Mouse (Mus musculus) forebrain, postnatal 0 days (tissue): ENCODE data around the gene Gm10260. TPM values are rescaled to one million over a fixed set of nuclear protein-coding genes. Genes with fewer than 3 reads are reported as not detected.

Experiments used
- ATAC-seq: fragments of 200-750 bp; cut with Nextera tagmentation; 2 replicates; pipeline ENCODE4 v1.8.0; 2017; ENCODE audit warnings: mild to moderate bottlenecking, moderate library complexity
- DNase-seq: peaks from one replicate; pipeline ENCODE4 v3.0.0-alpha.2; 2015
- H3K27ac ChIP-seq: fragments of 300-500 bp; sonication (generic); 2 replicates; pipeline ENCODE4 v1.5.1; 2014; ENCODE audit warnings: low read depth, mild to moderate bottlenecking, antibody characterized with exemption, low read length, moderate library complexity, mixed read lengths
- H3K27me3 ChIP-seq: fragments of 300-500 bp; sonication (generic); 2 replicates; pipeline ENCODE4 v1.6.1; 2014; ENCODE audit warnings: mild to moderate bottlenecking, low read length, mixed read lengths; ENCODE audit not compliant: insufficient read depth
- H3K36me3 ChIP-seq: fragments of 300-500 bp; sonication (generic); 2 replicates; pipeline ENCODE4 v1.6.1; 2014; ENCODE audit warnings: mild to moderate bottlenecking, moderate library complexity; ENCODE audit not compliant: insufficient read depth
- H3K4me1 ChIP-seq: fragments of 300-500 bp; sonication (generic); 2 replicates; pipeline ENCODE4 v1.6.1; 2014; ENCODE audit warnings: antibody characterized with exemption; ENCODE audit not compliant: insufficient read depth
- H3K4me2 ChIP-seq: fragments of 300-500 bp; sonication (generic); 2 replicates; pipeline ENCODE4 v1.6.1; 2014; ENCODE audit warnings: low read depth, mild to moderate bottlenecking, moderate library complexity
- H3K4me3 ChIP-seq: fragments of 300-500 bp; sonication (generic); 2 replicates; pipeline ENCODE4 v1.5.1; 2014; ENCODE audit warnings: low read depth, low read length, mixed read lengths
- H3K9ac ChIP-seq: fragments of 300-500 bp; sonication (generic); 2 replicates; pipeline ENCODE4 v1.6.1; 2014; ENCODE audit warnings: mild to moderate bottlenecking
- H3K9me3 ChIP-seq: fragments of 300-500 bp; sonication (generic); 2 replicates; pipeline ENCODE4 v1.6.1; 2016; ENCODE audit warnings: low read length
- CTCF ChIP-seq: sonication (generic); IDR thresholded peaks from 2 replicates; pipeline ENCODE4 v1.5.1; 2016; ENCODE audit warnings: antibody characterized with exemption, control low read depth, low read depth
- WGBS: fragments of 180-500 bp; shearing (Covaris S2); extraction: QIAGEN DNeasy Blood & Tissue Kit; methylation state at CpG from one replicate; pipeline ENCODE4 v1.1.7; 2014; 5-methylcytosine and 5-hydroxymethylcytosine counted together
- polyA plus RNA-seq: library from polyadenylated mRNA; unstranded; fragments of >200 nt; fragmentation: Nextera tagmentation; extraction: Ambion mirVana; gene quantifications from 2 replicates; pipeline ENCODE4 v1.2.1, GENCODE M21; 2015
- total RNA-seq: library from RNA; depleted of rRNA; stranded (reverse); fragments of >200 nt; gene quantifications from 2 replicates; pipeline ENCODE4 v1.2.3, GENCODE M21; 2014

The Gm10260 gene
- total and polyA plus RNA-seq, 2 experiments from 2014 or later: 4.6 to 11.4 TPM

- Histone ChIP-seq H3K36me3 (no peaks in the 10 kb centered on the region), H3K4me1 (peaks cover 8% of the 10 kb centered on the region; the same call in 1 of the 2 replicates), H3K27me3 (no peaks in the 10 kb centered on the region), H3K9me3 (0 out of 2 replicates have a peak, but pooled peaks cover 3% of the 10 kb centered on the region), H3K27ac (0 out of 2 replicates have a peak overlapping the region, but pooled peaks have one; percentile 54), H3K4me2 (no peak overlapping the region), H3K4me3 (no peak overlapping the region), H3K9ac (no peak overlapping the region)
- ATAC-seq: no peak
- TF ChIP-seq CTCF: no peak
- DNase-seq: no peak
- 78% methylated on average over 3 of the region's 3 CpGs for WGBS
Measured at GRCm38 (mm10) chr13:97768803-97769202, 8.4 kb upstream of the Gm10260 start.

- Histone ChIP-seq H3K4me1 (peaks cover 8% of the 10 kb centered on the region; the same call in 1 of the 2 replicates), H3K27ac (peak overlapping the region; percentile 54; the same call in 1 of the 2 replicates), H3K9me3 (0 out of 2 replicates have a peak, but pooled peaks cover 3% of the 10 kb centered on the region), H3K4me3 (no peak overlapping the region), H3K9ac (no peak overlapping the region), H3K36me3 (no peaks in the 10 kb centered on the region), H3K27me3 (no peaks in the 10 kb centered on the region), H3K4me2 (no peak overlapping the region)
- WGBS: 42% methylated on average over 7 of the region's 7 CpGs
- DNase-seq (peak; percentile 50), ATAC-seq (peak; percentile 59; the same call in 1 of the 2 replicates)
- TF ChIP-seq CTCF: no peak
Measured at GRCm38 (mm10) chr13:97768046-97768682, 7.7 kb upstream of the Gm10260 start.

- H3K9ac ChIP-seq: no peak overlapping the region
- no peak overlapping the region; the same call in 1 of the 2 replicates for H3K27ac ChIP-seq
- H3K9me3 ChIP-seq: no peaks in the 10 kb centered on the region
- 80% methylated on average over 3 of the region's 3 CpGs for WGBS
- no peaks in the 10 kb centered on the region for H3K36me3 ChIP-seq
- no peak for DNase-seq
- no peak overlapping the region for H3K4me3 ChIP-seq
- H3K27me3 ChIP-seq: no peaks in the 10 kb centered on the region
- peaks cover 8% of the 10 kb centered on the region; the same call in 1 of the 2 replicates for H3K4me1 ChIP-seq
- no peak for TF ChIP-seq CTCF
- no peak overlapping the region for H3K4me2 ChIP-seq
- no peak for ATAC-seq
Measured at GRCm38 (mm10) chr13:97766600-97766999, 6.2 kb upstream of the Gm10260 start.

GRCm38 (mm10) chr13:97765913-97766312, 5.5 kb upstream of the Gm10260 start:
- Histone ChIP-seq H3K36me3 (no peaks in the 10 kb centered on the region), H3K9me3 (no peaks in the 10 kb centered on the region), H3K4me2 (no peak overlapping the region), H3K27me3 (no peaks in the 10 kb centered on the region), H3K9ac (no peak overlapping the region), H3K4me1 (peaks cover 8% of the 10 kb centered on the region; the same call in 1 of the 2 replicates), H3K27ac (no peak overlapping the region), H3K4me3 (no peak overlapping the region)
- ATAC-seq (no peak), DNase-seq (no peak)
- no peak for TF ChIP-seq CTCF
- WGBS: 85% methylated on average over 2 of the region's 2 CpGs

GRCm38 (mm10) chr13:97764067-97764466, 3.6 kb upstream of the Gm10260 start:
- Histone ChIP-seq H3K4me2 (no peak overlapping the region), H3K27ac (no peak overlapping the region), H3K9ac (no peak overlapping the region), H3K4me3 (no peak overlapping the region), H3K36me3 (no peaks in the 10 kb centered on the region), H3K4me1 (peaks cover 8% of the 10 kb centered on the region; the same call in 1 of the 2 replicates), H3K9me3 (no peaks in the 10 kb centered on the region), H3K27me3 (no peaks in the 10 kb centered on the region)
- 43% methylated on average over 7 of the region's 7 CpGs for WGBS
- no peak for DNase-seq
- no peak for TF ChIP-seq CTCF
- ATAC-seq: peak; percentile 45; the same call in 1 of the 2 replicates

GRCm38 (mm10) chr13:97763436-97763835, 3.0 kb upstream of the Gm10260 start:
- WGBS: 59% methylated on average over 6 of the region's 6 CpGs
- Histone ChIP-seq H3K9me3 (no peaks in the 10 kb centered on the region), H3K27ac (no peak overlapping the region), H3K4me1 (peaks cover 8% of the 10 kb centered on the region; the same call in 1 of the 2 replicates), H3K27me3 (no peaks in the 10 kb centered on the region), H3K36me3 (no peaks in the 10 kb centered on the region), H3K4me3 (no peak overlapping the region), H3K9ac (no peak overlapping the region), H3K4me2 (no peak overlapping the region)
- DNase-seq: no peak
- ATAC-seq: no peak
- TF ChIP-seq CTCF: no peak

- 93% methylated on average over 8 of the region's 8 CpGs for WGBS
- no peaks in the 10 kb centered on the region for H3K36me3 ChIP-seq
- no peak overlapping the region for H3K4me2 ChIP-seq
- H3K4me3 ChIP-seq: no peak overlapping the region
- ATAC-seq: no peak
- H3K27me3 ChIP-seq: no peaks in the 10 kb centered on the region
- H3K9ac ChIP-seq: no peak overlapping the region
- DNase-seq: no peak
- H3K4me1 ChIP-seq: peaks cover 7% of the 10 kb centered on the region; the same call in 1 of the 2 replicates
- no peaks in the 10 kb centered on the region for H3K9me3 ChIP-seq
- TF ChIP-seq CTCF: no peak
- H3K27ac ChIP-seq: no peak overlapping the region
Measured at GRCm38 (mm10) chr13:97762121-97762520, 1.7 kb upstream of the Gm10260 start.
